Mouse (Mus musculus) cerebral cortex, adult 2 months (tissue): ENCODE results near the gene Prkn.

Experiments
- WGBS: fragments of 180-500 bp; shearing (Covaris S2); methylation state at CpG from one replicate; pipeline ENCODE4 v1.1.7; 2018; 5-methylcytosine and 5-hydroxymethylcytosine counted together

Prkn gene

GRCm38 (mm10) chr17:12094827-12095590 is 1254.8 kb downstream of the Prkn start:
- WGBS = 68% methylated on average over 9 of the region's 9 CpGs

GRCm38 (mm10) chr17:12102326-12102725 is 1262.1 kb downstream of the Prkn start:
- 68% methylated on average over 10 of the region's 10 CpGs for WGBS

- 93% methylated on average over 6 of the region's 6 CpGs for WGBS
Measured at GRCm38 (mm10) chr17:12103781-12104180, 1263.6 kb downstream of the Prkn start.

- 94% methylated on average over 7 of the region's 7 CpGs for WGBS
Measured at GRCm38 (mm10) chr17:12104245-12104644, 1264.1 kb downstream of the Prkn start.

- 95% methylated on average over 6 of the region's 6 CpGs for WGBS
Measured at GRCm38 (mm10) chr17:12104690-12105089, 1264.5 kb downstream of the Prkn start.

GRCm38 (mm10) chr17:12106255-12106654 is 1266.1 kb downstream of the Prkn start:
- WGBS = 46% methylated on average over 4 of the region's 4 CpGs
